Comparison of ENCODE assay signal across 9 mouse cellular contexts in the genomic region with DNA sequence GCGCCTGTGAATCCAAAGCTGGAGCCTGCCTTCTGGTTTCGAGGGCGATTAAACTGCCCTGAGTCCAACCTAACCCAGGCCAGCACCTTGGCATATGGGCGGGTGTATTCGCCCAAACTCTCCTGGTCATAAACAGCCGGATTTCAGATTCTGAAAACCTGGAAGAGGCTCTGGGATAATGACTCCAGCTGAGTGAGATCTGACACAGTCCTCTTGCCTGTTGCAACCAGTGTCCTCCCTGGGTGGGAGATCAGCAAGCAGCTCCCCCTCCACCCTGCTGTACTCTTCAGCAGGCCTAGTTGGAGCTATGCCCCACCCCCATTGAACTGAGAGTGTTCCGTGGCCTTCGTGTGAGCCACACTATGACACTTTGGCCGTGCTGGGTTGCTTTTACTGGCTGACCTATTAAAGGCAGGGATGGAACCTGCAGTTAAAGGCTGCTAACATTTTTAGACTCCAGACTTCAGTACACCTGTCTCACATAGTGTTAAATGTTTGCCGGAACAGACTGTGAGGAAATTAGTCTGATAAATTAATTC. TPM values are rescaled to one million over a fixed set of nuclear protein-coding genes. Genes with fewer than 3 reads are reported as not detected.
A peak's percentile ranks its signal among the peaks of the same experiment; 100 is the strongest.
DNase-seq lines count a peak whose midpoint lies in the region; ATAC-seq and TF ChIP-seq lines count a peak whose summit lies in the region.
"Had no signal": no experiment of that assay in that cellular context is flagged by ENCODE, and none has a peak within 500 bp of the region (broad histone marks: within the 10 kb centered on the region; RNA-seq: fewer than 3 reads in every experiment).

No protein-coding gene starts in this region.

- H3K9ac ChIP-seq in heart, embryonic 11.5 days (ENCODE audit: low read depth, low read length): no peak overlapping the region
- H3K9ac ChIP-seq in heart, adult 2 months (ENCODE audit: low read depth, low read length): no peak overlapping the region
- H3K9ac ChIP-seq in forebrain, postnatal 0 days: no peak overlapping the region
- H3K9ac ChIP-seq in midbrain, postnatal 0 days (replicated peaks; ENCODE audit: low read length, poor library complexity, severe bottlenecking): no peak overlapping the region

- no peak for TF ChIP-seq POLR2A in heart, adult 2 months (IDR thresholded peaks at IDR 0.05; ENCODE audit: insufficient read depth, low read depth, low read length)
- TF ChIP-seq POLR2A in cerebellum, adult 2 months (IDR thresholded peaks at IDR 0.05; ENCODE audit: borderline replicate concordance, insufficient read depth, low read length): no peak

- H3K27ac ChIP-seq in heart, embryonic 11.5 days (ENCODE audit: low read depth, low read length): no peak overlapping the region
- no peak overlapping the region for H3K27ac ChIP-seq in heart, adult 2 months
- H3K27ac ChIP-seq in forebrain, postnatal 0 days (ENCODE audit: low read depth, low read length): no peak overlapping the region
- H3K27ac ChIP-seq in midbrain, postnatal 0 days (ENCODE audit: low read depth, low read length): no peak overlapping the region
- no peak overlapping the region for H3K27ac ChIP-seq in cerebellum, adult 2 months (ENCODE audit: insufficient read depth, low read length)

- ATAC-seq in heart, embryonic 11.5 days (replicated peaks; ENCODE audit: insufficient number of reproducible peaks, low FRiP score, low TSS enrichment): no peak
- ATAC-seq in forebrain, postnatal 0 days: no peak
- no peak for ATAC-seq in midbrain, postnatal 0 days (ENCODE audit: low FRiP score)
- no peak for ATAC-seq in erythroblast, adult 5-6 weeks (replicated peaks; ENCODE audit: low FRiP score, poor library complexity, severe bottlenecking)

- no peak for TF ChIP-seq EP300 in heart, adult 2 months (IDR thresholded peaks at IDR 0.05; ENCODE audit: insufficient read depth, low read depth, low read length)

- WGBS in heart, embryonic 11.5 days (ENCODE audit: insufficient replicate concordance): 25% methylated on average over 10 of the region's 10 CpGs
- 39% methylated on average over 10 of the region's 10 CpGs for WGBS in heart, adult 2 months
- 14% methylated on average over 10 of the region's 10 CpGs for WGBS in forebrain, postnatal 0 days
- WGBS in midbrain, postnatal 0 days: 21% methylated on average over 10 of the region's 10 CpGs
- 31% methylated on average over 10 of the region's 10 CpGs for WGBS in cerebellum, adult 2 months

- intact Hi-C loops in heart, adult 2 months (cut with DNase I): no loop called here

- peak overlapping the region; percentile 67 for H3K4me2 ChIP-seq in heart, embryonic 11.5 days
- H3K4me2 ChIP-seq in forebrain, postnatal 0 days (ENCODE audit: low read depth): peak overlapping the region; percentile 68
- peak overlapping the region; percentile 66 for H3K4me2 ChIP-seq in midbrain, postnatal 0 days (ENCODE audit: low read depth, low read length, poor library complexity, severe bottlenecking)

- H3K4me3 ChIP-seq in heart, embryonic 11.5 days (ENCODE audit: low read depth, low read length): peak overlapping the region; percentile 42
- no peak overlapping the region; the same call in 1 of the 2 replicates for H3K4me3 ChIP-seq in heart, adult 2 months
- H3K4me3 ChIP-seq in forebrain, postnatal 0 days (ENCODE audit: low read depth, low read length): peak overlapping the region; percentile 39; the same call in 1 of the 2 replicates
- peak overlapping the region; percentile 40 for H3K4me3 ChIP-seq in midbrain, postnatal 0 days (ENCODE audit: low read depth, low read length)
- H3K4me3 ChIP-seq in cerebellum, adult 2 months (replicated peaks; ENCODE audit: insufficient read depth, low read depth, low read length): no peak overlapping the region

- peaks cover 85% of the 10 kb centered on the region for H3K27me3 ChIP-seq in heart, embryonic 11.5 days (ENCODE audit: control insufficient read depth, insufficient read depth, low read length)
- peaks cover 17% of the 10 kb centered on the region for H3K27me3 ChIP-seq in heart, adult 2 months (ENCODE audit: control insufficient read depth, insufficient read depth, low read length)
- H3K27me3 ChIP-seq in forebrain, postnatal 0 days (ENCODE audit: insufficient read depth, low read length): peaks cover 54% of the 10 kb centered on the region
- H3K27me3 ChIP-seq in midbrain, postnatal 0 days (ENCODE audit: insufficient read depth, low read length): peaks cover 70% of the 10 kb centered on the region
- peaks cover 7% of the 10 kb centered on the region; the same call in 1 of the 2 replicates for H3K27me3 ChIP-seq in cerebellum, adult 2 months (ENCODE audit: control insufficient read depth, insufficient read depth, low read length)

- H3K36me3 ChIP-seq in heart, embryonic 11.5 days (ENCODE audit: control insufficient read depth, insufficient read depth, low read length): no peaks in the 10 kb centered on the region
- no peaks in the 10 kb centered on the region for H3K36me3 ChIP-seq in heart, adult 2 months (ENCODE audit: control insufficient read depth, insufficient read depth, low read length)
- no peaks in the 10 kb centered on the region for H3K36me3 ChIP-seq in forebrain, postnatal 0 days (ENCODE audit: insufficient read depth)
- no peaks in the 10 kb centered on the region for H3K36me3 ChIP-seq in midbrain, postnatal 0 days (ENCODE audit: insufficient read depth, low read length)

- no peaks in the 10 kb centered on the region for H3K9me3 ChIP-seq in heart, embryonic 11.5 days (replicated peaks; ENCODE audit: control insufficient read depth, low read length)
- H3K9me3 ChIP-seq in forebrain, postnatal 0 days (ENCODE audit: low read length): no peaks in the 10 kb centered on the region
- H3K9me3 ChIP-seq in midbrain, postnatal 0 days (ENCODE audit: low read length): no peaks in the 10 kb centered on the region

- peaks cover 12% of the 10 kb centered on the region for H3K4me1 ChIP-seq in heart, embryonic 11.5 days (ENCODE audit: control insufficient read depth, insufficient read depth, low read length)
- peaks cover 2% of the 10 kb centered on the region; the same call in 1 of the 2 replicates for H3K4me1 ChIP-seq in heart, adult 2 months (ENCODE audit: control insufficient read depth, insufficient read depth, low read length)
- H3K4me1 ChIP-seq in forebrain, postnatal 0 days (ENCODE audit: insufficient read depth): no peaks in the 10 kb centered on the region; the same call in 1 of the 2 replicates
- 0 out of 2 replicates have a peak, but pooled peaks cover 6% of the 10 kb centered on the region for H3K4me1 ChIP-seq in midbrain, postnatal 0 days (ENCODE audit: insufficient read depth, low read length)
- 0 out of 2 replicates have a peak, but pooled peaks cover 4% of the 10 kb centered on the region for H3K4me1 ChIP-seq in cerebellum, adult 2 months (ENCODE audit: control insufficient read depth, insufficient read depth, low read length)

- no peaks in the 10 kb centered on the region for H3K79me2 ChIP-seq in heart, adult 2 months (replicated peaks; ENCODE audit: control insufficient read depth, insufficient read depth, low read length)

- DNase-seq in heart, adult 2 months: no peak
- no peak for DNase-seq in forebrain, postnatal 0 days
- DNase-seq in kidney, postnatal 14 days: peak; percentile 79
- no peak for DNase-seq in midbrain, postnatal 0 days (ENCODE audit: low spot score)
- no peak for DNase-seq in cerebellum, adult 2 months
- DNase-seq in T-cell, adult 2 months (ENCODE audit: low spot score): no peak

- TF ChIP-seq CTCF in heart, adult 2 months (IDR thresholded peaks at IDR 0.05): no peak
- TF ChIP-seq CTCF in forebrain, postnatal 0 days (IDR thresholded peaks at IDR 0.05; ENCODE audit: low read depth): no peak
- TF ChIP-seq CTCF in midbrain, postnatal 0 days (IDR thresholded peaks at IDR 0.05): no peak
- TF ChIP-seq CTCF in cerebellum, adult 2 months (IDR thresholded peaks at IDR 0.05; ENCODE audit: borderline replicate concordance, insufficient read depth, low read depth, low read length): no peak

RNA-seq across cellular contexts. Expression of gene Ovol1, which starts 0.9 kb away (rescaled TPM):
- polyA plus RNA-seq in heart, embryonic 11.5 days (2014; fragmentation: Nextera tagmentation; extraction: Ambion mirVana): 0.29 TPM in 1 of 2 replicates, not detected in the other
- not detected for total RNA-seq in heart, adult 2 months (2021)
- 0.04 TPM in 1 of 2 replicates, not detected in the other for polyA plus RNA-seq in heart, adult 2 months (2012; rRNA removed)
- not detected in 2 replicates for total RNA-seq in forebrain, postnatal 0 days (2014; rRNA removed)
- 0.11 and 0.21 TPM in 2 replicates for polyA plus RNA-seq in forebrain, postnatal 0 days (2015; fragmentation: Nextera tagmentation; extraction: Ambion mirVana)
- 0.27 TPM in 1 of 2 replicates, not detected in the other for total RNA-seq in midbrain, postnatal 0 days (2014; rRNA removed)
- 0.05 TPM in 1 of 2 replicates, not detected in the other for polyA plus RNA-seq in midbrain, postnatal 0 days (2015; fragmentation: Nextera tagmentation; extraction: Ambion mirVana)
- polyA plus RNA-seq in cerebellum, adult 2 months (2012; rRNA removed): 0.05 TPM in 1 of 2 replicates, not detected in the other
- total RNA-seq in erythroblast, adult 5-6 weeks (2015; ENCODE audit: low replicate concordance): not detected in 2 replicates
- total RNA-seq in erythroblast, adult 5-6 weeks (2017; ENCODE audit: low replicate concordance): not detected in 2 replicates
- total RNA-seq: adrenal gland, postnatal 36 days had no signal

RNA-seq across cellular contexts. Expression of gene Ap5b1, which starts 6.5 kb away (rescaled TPM):
- 1.8 and 2.3 TPM in 2 replicates for polyA plus RNA-seq in heart, embryonic 11.5 days (2014; fragmentation: Nextera tagmentation; extraction: Ambion mirVana)
- 1 to 10 TPM; 3.0 to 3.3 TPM for total RNA-seq in heart, adult 2 months (2021)
- 3.0 and 3.1 TPM in 2 replicates for polyA plus RNA-seq in heart, adult 2 months (2012; rRNA removed)
- total RNA-seq in forebrain, postnatal 0 days (2014; rRNA removed): 9.0 and 9.5 TPM in 2 replicates
- 1.2 and 1.6 TPM in 2 replicates for polyA plus RNA-seq in forebrain, postnatal 0 days (2015; fragmentation: Nextera tagmentation; extraction: Ambion mirVana)
- total RNA-seq in midbrain, postnatal 0 days (2014; rRNA removed): 12.8 and 14.5 TPM in 2 replicates
- polyA plus RNA-seq in midbrain, postnatal 0 days (2015; fragmentation: Nextera tagmentation; extraction: Ambion mirVana): 1.9 and 2.2 TPM in 2 replicates
- 5.1 and 5.6 TPM in 2 replicates for polyA plus RNA-seq in cerebellum, adult 2 months (2012; rRNA removed)
- 2.9 and 5.2 TPM in 2 replicates for total RNA-seq in erythroblast, adult 5-6 weeks (2015; ENCODE audit: low replicate concordance)
- total RNA-seq in erythroblast, adult 5-6 weeks (2017; ENCODE audit: low replicate concordance): 1.8 and 4.7 TPM in 2 replicates

RNA-seq across cellular contexts. Expression of gene Rnaseh2c, which starts 40.4 kb away (rescaled TPM):
- 97.1 and 106 TPM in 2 replicates for polyA plus RNA-seq in heart, embryonic 11.5 days (2014; fragmentation: Nextera tagmentation; extraction: Ambion mirVana)
- total RNA-seq in heart, adult 2 months (2021): 10 to 100 TPM; 50.2 to 58.6 TPM
- 18.7 and 37.1 TPM in 2 replicates for polyA plus RNA-seq in heart, adult 2 months (2012; rRNA removed)
- 29.0 and 34.1 TPM in 2 replicates for total RNA-seq in forebrain, postnatal 0 days (2014; rRNA removed)
- polyA plus RNA-seq in forebrain, postnatal 0 days (2015; fragmentation: Nextera tagmentation; extraction: Ambion mirVana): 49.8 and 59.9 TPM in 2 replicates
- total RNA-seq in midbrain, postnatal 0 days (2014; rRNA removed): 19.8 and 27.1 TPM in 2 replicates
- polyA plus RNA-seq in midbrain, postnatal 0 days (2015; fragmentation: Nextera tagmentation; extraction: Ambion mirVana): 43.1 and 50.9 TPM in 2 replicates
- polyA plus RNA-seq in cerebellum, adult 2 months (2012; rRNA removed): 79.1 and 83.5 TPM in 2 replicates
- 14.4 and 52.2 TPM in 2 replicates for total RNA-seq in erythroblast, adult 5-6 weeks (2015; ENCODE audit: low replicate concordance)
- 19.3 and 79.3 TPM in 2 replicates for total RNA-seq in erythroblast, adult 5-6 weeks (2017; ENCODE audit: low replicate concordance)

RNA-seq across cellular contexts. Expression of gene Kat5, which starts 48.7 kb away (rescaled TPM):
- polyA plus RNA-seq in heart, embryonic 11.5 days (2014; fragmentation: Nextera tagmentation; extraction: Ambion mirVana): 20.9 and 23.4 TPM in 2 replicates
- 10 to 100 TPM; 27.0 to 27.5 TPM for total RNA-seq in heart, adult 2 months (2021)
- polyA plus RNA-seq in heart, adult 2 months (2012; rRNA removed): 36.1 and 56.9 TPM in 2 replicates
- total RNA-seq in forebrain, postnatal 0 days (2014; rRNA removed): 131 and 150 TPM in 2 replicates
- 62.8 and 72.6 TPM in 2 replicates for polyA plus RNA-seq in forebrain, postnatal 0 days (2015; fragmentation: Nextera tagmentation; extraction: Ambion mirVana)
- 126 and 150 TPM in 2 replicates for total RNA-seq in midbrain, postnatal 0 days (2014; rRNA removed)
- 73.9 and 76.8 TPM in 2 replicates for polyA plus RNA-seq in midbrain, postnatal 0 days (2015; fragmentation: Nextera tagmentation; extraction: Ambion mirVana)
- polyA plus RNA-seq in cerebellum, adult 2 months (2012; rRNA removed): 139 and 143 TPM in 2 replicates
- 8.2 and 11.3 TPM in 2 replicates for total RNA-seq in erythroblast, adult 5-6 weeks (2015; ENCODE audit: low replicate concordance)
- total RNA-seq in erythroblast, adult 5-6 weeks (2017; ENCODE audit: low replicate concordance): 22.0 and 28.9 TPM in 2 replicates

RNA-seq across cellular contexts. Expression of gene Snx32, which starts 51.0 kb away (rescaled TPM):
- 14.0 and 16.7 TPM in 2 replicates for polyA plus RNA-seq in heart, embryonic 11.5 days (2014; fragmentation: Nextera tagmentation; extraction: Ambion mirVana)
- total RNA-seq in heart, adult 2 months (2021): 1 to 10 TPM; 3.9 to 5.2 TPM
- 11.4 and 13.0 TPM in 2 replicates for polyA plus RNA-seq in heart, adult 2 months (2012; rRNA removed)
- total RNA-seq in forebrain, postnatal 0 days (2014; rRNA removed): 77.7 and 85.6 TPM in 2 replicates
- polyA plus RNA-seq in forebrain, postnatal 0 days (2015; fragmentation: Nextera tagmentation; extraction: Ambion mirVana): 64.1 and 68.1 TPM in 2 replicates
- total RNA-seq in midbrain, postnatal 0 days (2014; rRNA removed): 86.2 and 100 TPM in 2 replicates
- polyA plus RNA-seq in midbrain, postnatal 0 days (2015; fragmentation: Nextera tagmentation; extraction: Ambion mirVana): 88.7 and 94.4 TPM in 2 replicates
- polyA plus RNA-seq in cerebellum, adult 2 months (2012; rRNA removed): 176 and 185 TPM in 2 replicates
- 1.9 and 2.9 TPM in 2 replicates for total RNA-seq in erythroblast, adult 5-6 weeks (2015; ENCODE audit: low replicate concordance)
- total RNA-seq in erythroblast, adult 5-6 weeks (2017; ENCODE audit: low replicate concordance): 11.7 and 13.4 TPM in 2 replicates

Comparison
In these comparisons a context has a peak if more than half of its experiments do, and no peak if none do; other contexts are left out.
1. H3K4me3 ChIP-seq: peak in heart, embryonic 11.5 days (single experiment), forebrain, postnatal 0 days (single experiment) and midbrain, postnatal 0 days (single experiment); none in heart, adult 2 months (single experiment) and cerebellum, adult 2 months (single experiment).
2. Peak in every context shown above with its lines, with median percentiles within 50 percentile points of each other: H3K4me2 ChIP-seq.